9 mouse cellular contexts compared by ENCODE assay signal in the genomic region with DNA sequence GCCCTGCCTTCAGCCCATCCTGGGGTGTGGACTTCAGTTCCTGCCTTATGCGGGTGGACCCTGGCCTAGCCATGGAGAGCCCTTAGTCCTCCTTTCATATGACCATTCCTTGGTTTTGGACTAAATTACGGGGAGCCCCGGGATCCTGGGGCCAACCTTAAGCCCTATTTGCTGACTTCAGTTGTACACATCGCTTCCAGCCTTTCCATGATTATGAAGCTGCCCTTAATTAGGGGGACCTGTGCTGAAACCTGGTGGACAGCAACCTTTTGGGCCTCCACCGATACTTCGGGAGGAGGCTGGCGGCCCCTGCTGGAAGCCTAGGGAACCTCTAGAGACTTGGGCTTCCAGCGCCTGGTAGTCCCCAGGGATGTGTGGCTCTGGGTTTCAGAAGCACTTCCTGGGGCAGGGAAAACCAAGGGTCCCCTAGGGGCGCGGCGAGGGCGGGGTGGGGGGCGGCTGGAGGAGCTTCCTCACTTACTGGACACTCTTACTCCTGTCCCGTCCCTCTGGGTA. TPM values are rescaled to one million over a fixed set of nuclear protein-coding genes. Genes with fewer than 3 reads are reported as not detected.
DNase-seq lines count a peak whose midpoint lies in the region; ATAC-seq and TF ChIP-seq lines count a peak whose summit lies in the region.
"Had no signal": no experiment of that assay in that cellular context is flagged by ENCODE, and none has a peak within 500 bp of the region (broad histone marks: within the 10 kb centered on the region; RNA-seq: fewer than 3 reads in every experiment).

No protein-coding gene starts in this region.

- H3K4me3 ChIP-seq in C2C12 (ENCODE audit: insufficient read depth, poor library complexity, severe bottlenecking) (no peak overlapping the region), MEL (ENCODE audit: control insufficient read depth in 1 of 2, insufficient read depth in 1 of 2, low read depth in 2 of 2, low read length in 2 of 2) (no peak overlapping the region)
- no peak overlapping the region for H3K4me3 ChIP-seq in cortical plate, adult 2 months (ENCODE audit: insufficient read depth, low read length)

- H3K79me2 ChIP-seq in C2C12 (ENCODE audit: control insufficient read depth, insufficient read depth) (no peaks in the 10 kb centered on the region), MEL (ENCODE audit: control insufficient read depth, insufficient read depth, low read length, poor library complexity) (no peaks in the 10 kb centered on the region)

- no peak overlapping the region for H3ac ChIP-seq in C2C12 (ENCODE audit: control insufficient read depth, insufficient read length, low read depth)

- no peak for TF ChIP-seq EP300 in MEL (IDR thresholded peaks at IDR 0.05; ENCODE audit: low read depth in 1 of 2, low read length in 2 of 2)

- no peaks in the 10 kb centered on the region for H3K79me3 ChIP-seq in C2C12 (ENCODE audit: low read depth)

- TF ChIP-seq POLR2A in MEL (IDR thresholded peaks at IDR 0.05; ENCODE audit: control insufficient read depth in 1 of 2, insufficient read depth in 1 of 2, low read depth in 1 of 2, low read length in 2 of 2, poor library complexity in 1 of 2): no peak
- TF ChIP-seq POLR2A in cortical plate, adult 2 months (IDR thresholded peaks at IDR 0.05; ENCODE audit: extremely low read depth, insufficient read depth, low read length): no peak

- peaks cover 0 to 5% of the 10 kb centered on the region in 2 experiments; a peak in 2 of 4 replicates for H3K4me1 ChIP-seq in MEL (ENCODE audit: control insufficient read depth in 1 of 2, insufficient read depth in 2 of 2, low read length in 2 of 2)
- no peaks in the 10 kb centered on the region for H3K4me1 ChIP-seq in cortical plate, adult 2 months (ENCODE audit: control insufficient read depth, insufficient read depth, low read length)

- ATAC-seq in megakaryocyte progenitor cell, adult 5-6 weeks (replicated peaks; ENCODE audit: poor library complexity): peak; percentile 79

- H3K36me3 ChIP-seq in C2C12 (ENCODE audit: control insufficient read depth, insufficient read depth) (no peaks in the 10 kb centered on the region), MEL (ENCODE audit: control insufficient read depth in 1 of 2, insufficient read depth in 2 of 2, low read length in 2 of 2) (peaks cover 0 to 6% of the 10 kb centered on the region in 2 experiments; a peak in 2 of 4 replicates)
- no peaks in the 10 kb centered on the region for H3K36me3 ChIP-seq in splenic B cell, adult 2 months (ENCODE audit: control insufficient read depth, insufficient read depth, low read length, poor library complexity, severe bottlenecking)

- no peak overlapping the region for H3K9ac ChIP-seq in MEL (ENCODE audit: control insufficient read depth, low read depth, low read length, poor library complexity, severe bottlenecking)

- intact Hi-C loops in heart, postnatal 36 days (cut with DNase I): loop anchor here (2.0 kb wide), 2 partner anchors 66 to 294 kb away; no protein-coding TSS in a partner anchor

- no peak overlapping the region for H3K27ac ChIP-seq in MEL (ENCODE audit: control insufficient read depth, low read depth, low read length)
- H3K27ac ChIP-seq in cortical plate, adult 2 months (ENCODE audit: insufficient read depth, low read length): no peak overlapping the region

- TF ChIP-seq CTCF in C2C12 (IDR thresholded peaks at IDR 0.05; ENCODE audit: control insufficient read depth, insufficient read depth, insufficient read length): peak; percentile 70
- peak; percentile 48 to 89 (median 86); a peak in 5 of 6 replicates for TF ChIP-seq CTCF in MEL (IDR thresholded peaks at IDR 0.05 in 2 of 3, conservative IDR thresholded peaks at IDR 0.05 in 1 of 3; ENCODE audit: control insufficient read depth in 1 of 3, insufficient read depth in 1 of 3, low read depth in 2 of 3, low read length in 3 of 3, poor library complexity in 1 of 3, severe bottlenecking in 1 of 3)
- TF ChIP-seq CTCF in cortical plate, adult 2 months (IDR thresholded peaks at IDR 0.05; ENCODE audit: extremely low read depth, insufficient read depth, low read length): peak; percentile 58

- TF ChIP-seq RAD21 in MEL (IDR thresholded peaks at IDR 0.05; ENCODE audit: low read depth, low read length): peak; percentile 86

- H3K27me3 ChIP-seq in C2C12 (ENCODE audit: control insufficient read depth, insufficient read depth, insufficient read length) (peaks cover 73% of the 10 kb centered on the region), MEL (ENCODE audit: control insufficient read depth in 1 of 2, insufficient read depth in 2 of 2, low read length in 2 of 2) (no peaks in the 10 kb centered on the region)
- H3K27me3 ChIP-seq in splenic B cell, adult 2 months (ENCODE audit: control insufficient read depth, insufficient read depth, low read length, poor library complexity, severe bottlenecking): no peaks in the 10 kb centered on the region; the same call in 1 of the 2 replicates

- DNase-seq in MEL (ENCODE audit: low read depth, low spot score): peak; percentile 65
- peak; percentile 26 to 32 for DNase-seq in heart, postnatal 36 days
- DNase-seq in layer of hippocampus, adult 9-10 months (ENCODE audit: low spot score): peak; percentile 22
- peak; percentile 21 for DNase-seq in splenic B cell, adult 2 months (ENCODE audit: low read depth, low spot score)

- H3K9me3 ChIP-seq in MEL (replicated peaks; ENCODE audit: insufficient read depth, low read length): no peaks in the 10 kb centered on the region

TF ChIP-seq in C2C12, 6 proteins besides CTCF, POLR2A, EP300 and RAD21:
- no peak for TF ChIP-seq MAX (IDR thresholded peaks at IDR 0.05)
- no peak for TF ChIP-seq FOSL1 (IDR thresholded peaks at IDR 0.05; ENCODE audit: insufficient read depth, low read length, poor library complexity, severe bottlenecking)
- TF ChIP-seq MYOD1 (IDR thresholded peaks at IDR 0.05; ENCODE audit: control insufficient read depth, insufficient read length, low read depth): no peak
- no peak for TF ChIP-seq CEBPB (IDR thresholded peaks at IDR 0.05; ENCODE audit: low read depth)
- TF ChIP-seq USF1 (IDR thresholded peaks at IDR 0.05; ENCODE audit: low read depth): no peak
- no peak for TF ChIP-seq MYOG (IDR thresholded peaks at IDR 0.05; ENCODE audit: control insufficient read depth, extremely low read depth, insufficient read length)
TF ChIP-seq in C2C12: peak in this region for 0.

TF ChIP-seq in MEL, 35 proteins besides CTCF, POLR2A, EP300 and RAD21:
- TF ChIP-seq SMC3 (IDR thresholded peaks at IDR 0.05; ENCODE audit: low read depth, low read length): peak; percentile 90
- TF ChIP-seq JUND (IDR thresholded peaks at IDR 0.05; ENCODE audit: low read depth, low read length): no peak
- no peak for TF ChIP-seq ELF1 (IDR thresholded peaks at IDR 0.05; ENCODE audit: low read depth, low read length)
- no peak for TF ChIP-seq RCOR1 (IDR thresholded peaks at IDR 0.05; ENCODE audit: low read depth, low read length)
- peak; percentile 87 for TF ChIP-seq ZC3H11A (IDR thresholded peaks at IDR 0.05; ENCODE audit: low read depth, low read length)
- TF ChIP-seq UBTF (IDR thresholded peaks at IDR 0.05; ENCODE audit: borderline replicate concordance, insufficient read depth, low read depth, low read length): no peak
- TF ChIP-seq MAZ (IDR thresholded peaks at IDR 0.05; ENCODE audit: low read depth, low read length): no peak
- no peak for TF ChIP-seq KAT2A (conservative IDR thresholded peaks at IDR 0.05; ENCODE audit: low read depth, low read length)
- TF ChIP-seq CHD1 (IDR thresholded peaks at IDR 0.05; ENCODE audit: low read depth, low read length): no peak
- no peak for TF ChIP-seq GABPA (IDR thresholded peaks at IDR 0.05; ENCODE audit: low read depth, low read length)
- no peak for TF ChIP-seq HCFC1 (IDR thresholded peaks at IDR 0.05; ENCODE audit: low read depth, low read length)

RNA-seq across cellular contexts. Expression of a gene that starts 34.8 kb away (rescaled TPM):
- polyA plus RNA-seq in C2C12 (2012; fragmentation: generic; extraction: Trizol) (0.20 TPM), MEL (2012; ENCODE audit: insufficient read depth in 1 of 2, insufficient read length in 2 of 2, low read depth in 1 of 2, low replicate concordance in 2 of 2, missing spikeins in 1 of 2) (10 to 100 TPM in 1 of 2 experiments, not detected in 1; 10.7 TPM)
- 6.5 and 8.2 TPM in 2 replicates for total RNA-seq in MEL (2012; rRNA removed)
- polyA plus RNA-seq in cortical plate, adult 2 months (2012; rRNA removed): 10.6 and 13.2 TPM in 2 replicates
- total RNA-seq in heart, postnatal 36 days (2021): 1 to 10 TPM; 3.4 to 4.7 TPM
- 0.29 and 1.9 TPM in 2 replicates for total RNA-seq in megakaryocyte progenitor cell, adult 5-6 weeks (2015)
- 0.58 and 2.9 TPM in 2 replicates for total RNA-seq in megakaryocyte progenitor cell, adult 5-6 weeks (2017)

RNA-seq across cellular contexts. Expression of a gene that starts 42.5 kb away (rescaled TPM):
- polyA plus RNA-seq in C2C12 (2012; fragmentation: generic; extraction: Trizol) (not detected), MEL (2012; ENCODE audit: insufficient read depth in 1 of 2, insufficient read length in 2 of 2, low read depth in 1 of 2, low replicate concordance in 2 of 2, missing spikeins in 1 of 2) (not detected)
- total RNA-seq in MEL (2012; rRNA removed): not detected in 2 replicates
- not detected in 2 replicates for polyA plus RNA-seq in cortical plate, adult 2 months (2012; rRNA removed)
- not detected for total RNA-seq in heart, postnatal 36 days (2021)
- total RNA-seq in megakaryocyte progenitor cell, adult 5-6 weeks (2015): not detected in 2 replicates
- total RNA-seq in megakaryocyte progenitor cell, adult 5-6 weeks (2017): not detected in 2 replicates
- polyA plus RNA-seq: heart, embryonic 14.5 days; stomach, embryonic 14.5 days had no signal

RNA-seq across cellular contexts. Expression of a gene that starts 42.5 kb away (rescaled TPM):
- polyA plus RNA-seq in C2C12 (2012; fragmentation: generic; extraction: Trizol): not detected
- not detected in 2 replicates for total RNA-seq in MEL (2012; rRNA removed)
- not detected for polyA plus RNA-seq in MEL (2012; ENCODE audit: insufficient read depth in 1 of 2, insufficient read length in 2 of 2, low read depth in 1 of 2, low replicate concordance in 2 of 2, missing spikeins in 1 of 2)
- polyA plus RNA-seq in cortical plate, adult 2 months (2012; rRNA removed): not detected in 2 replicates
- not detected for total RNA-seq in heart, postnatal 36 days (2021)
- total RNA-seq in megakaryocyte progenitor cell, adult 5-6 weeks (2015): not detected in 2 replicates
- not detected in 2 replicates for total RNA-seq in megakaryocyte progenitor cell, adult 5-6 weeks (2017)
- polyA plus RNA-seq: heart, embryonic 14.5 days; stomach, embryonic 14.5 days had no signal

RNA-seq across cellular contexts. Expression of a gene that starts 43.7 kb away (rescaled TPM):
- polyA plus RNA-seq in C2C12 (2012; fragmentation: generic; extraction: Trizol): 0.02 TPM
- not detected in 2 replicates for total RNA-seq in MEL (2012; rRNA removed)
- polyA plus RNA-seq in MEL (2012; ENCODE audit: insufficient read depth in 1 of 2, insufficient read length in 2 of 2, low read depth in 1 of 2, low replicate concordance in 2 of 2, missing spikeins in 1 of 2): under 1 TPM in 1 of 2 experiments, not detected in 1; 0.11 TPM
- polyA plus RNA-seq in cortical plate, adult 2 months (2012; rRNA removed): not detected in 2 replicates
- not detected for total RNA-seq in heart, postnatal 36 days (2021)
- total RNA-seq in megakaryocyte progenitor cell, adult 5-6 weeks (2015): not detected in 2 replicates
- total RNA-seq in megakaryocyte progenitor cell, adult 5-6 weeks (2017): not detected in 2 replicates
- polyA plus RNA-seq: heart, embryonic 14.5 days; stomach, embryonic 14.5 days had no signal
